10 mouse cellular contexts compared by ENCODE assay signal in the genomic region with DNA sequence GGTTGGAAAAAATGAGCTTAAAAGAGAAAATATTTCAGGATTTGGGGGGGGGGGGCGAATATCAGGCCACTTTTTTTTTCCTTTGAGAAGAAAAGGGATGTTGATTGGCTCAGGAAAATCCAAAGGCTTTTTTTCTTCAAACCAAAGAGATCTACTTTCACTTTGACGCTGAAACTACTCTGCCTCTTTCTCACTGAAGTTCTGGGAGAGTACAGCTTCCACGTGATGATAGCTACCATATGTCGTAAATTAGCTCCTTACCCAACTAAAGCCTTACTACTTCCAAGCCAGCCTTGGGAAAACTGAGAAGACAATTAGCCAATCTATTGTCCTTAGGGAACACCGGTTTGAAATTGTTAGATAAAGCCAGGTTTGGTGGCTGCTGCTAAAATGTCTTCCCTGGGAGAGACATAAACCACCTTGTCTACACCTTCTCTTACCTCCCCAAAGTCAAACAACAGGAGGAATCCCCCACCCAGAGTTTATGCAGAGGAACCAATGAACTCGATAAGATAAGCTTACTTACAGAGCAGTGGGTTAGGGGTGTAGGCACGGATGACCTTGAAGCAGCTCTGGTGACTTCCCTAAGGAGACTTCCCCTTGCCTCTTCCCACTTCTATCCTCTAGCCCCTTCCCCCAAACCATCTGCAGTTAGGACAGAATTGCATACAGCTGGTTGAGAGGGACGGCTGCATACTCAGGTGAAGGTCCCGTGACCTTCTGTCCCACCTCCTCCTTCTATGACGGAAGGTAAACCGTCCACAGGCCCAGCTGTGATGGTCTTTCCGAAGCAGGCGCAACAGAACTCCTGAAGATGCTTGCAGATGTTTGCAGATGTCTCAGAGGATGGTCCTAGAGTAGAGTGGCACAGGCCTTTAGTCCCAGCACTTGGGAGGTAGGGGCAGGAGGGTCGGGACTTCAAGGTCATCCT. TPM values are rescaled to one million over a fixed set of nuclear protein-coding genes. Genes with fewer than 3 reads are reported as not detected.
DNase-seq lines count a peak whose midpoint lies in the region; ATAC-seq and TF ChIP-seq lines count a peak whose summit lies in the region.
"Had no signal": no experiment of that assay in that cellular context is flagged by ENCODE, and none has a peak within 500 bp of the region (broad histone marks: within the 10 kb centered on the region; RNA-seq: fewer than 3 reads in every experiment).

No protein-coding gene starts in this region.

- peak overlapping the region; percentile 90 for H3K27ac ChIP-seq in forebrain, embryonic 10.5 days
- H3K27ac ChIP-seq in forebrain, postnatal 0 days (ENCODE audit: low read depth, low read length), result no peak overlapping the region
- no peak overlapping the region for H3K27ac ChIP-seq in neural tube, embryonic 13.5 days (replicated peaks)
- H3K27ac ChIP-seq in intestine, embryonic 14.5 days (ENCODE audit: low read depth), result peak overlapping the region; percentile 8; the same call in 1 of the 2 replicates

- DNase-seq in forebrain, embryonic 10.5 days (ENCODE audit: extremely low spot score, low spot score), result no peak
- DNase-seq in forebrain, postnatal 0 days, result no peak
- no peak for DNase-seq in neural tube, embryonic 10.5 days (ENCODE audit: extremely low spot score, low spot score)
- no peak for DNase-seq in intestine, embryonic 14.5 days (ENCODE audit: low spot score)
- DNase-seq in telencephalon, adult 2 months (ENCODE audit: low read depth, low spot score), result peak; percentile 64
- no peak for DNase-seq in MN1 (ENCODE audit: low spot score)
- DNase-seq in layer of hippocampus, adult 18-20 months (ENCODE audit: low spot score in 2 of 2), result no peak
- DNase-seq: thymus, adult 18-20 months had no signal

- no peaks in the 10 kb centered on the region for H3K9me3 ChIP-seq in forebrain, embryonic 10.5 days
- H3K9me3 ChIP-seq in forebrain, postnatal 0 days (ENCODE audit: low read length), result no peaks in the 10 kb centered on the region
- H3K9me3 ChIP-seq in neural tube, embryonic 13.5 days, result no peaks in the 10 kb centered on the region
- no peaks in the 10 kb centered on the region for H3K9me3 ChIP-seq in intestine, embryonic 14.5 days (ENCODE audit: control insufficient read depth, low read length)

- H3K4me1 ChIP-seq in forebrain, embryonic 10.5 days, result peaks cover 43% of the 10 kb centered on the region
- peaks cover 4% of the 10 kb centered on the region; the same call in 1 of the 2 replicates for H3K4me1 ChIP-seq in forebrain, postnatal 0 days (ENCODE audit: insufficient read depth)
- peaks cover 42% of the 10 kb centered on the region for H3K4me1 ChIP-seq in neural tube, embryonic 13.5 days (replicated peaks)
- H3K4me1 ChIP-seq in intestine, embryonic 14.5 days (replicated peaks; ENCODE audit: control insufficient read depth, insufficient read depth, low read length), result peaks cover 19% of the 10 kb centered on the region

- H3K9ac ChIP-seq in forebrain, postnatal 0 days, result no peak overlapping the region
- H3K9ac ChIP-seq in neural tube, embryonic 13.5 days, result no peak overlapping the region
- no peak overlapping the region for H3K9ac ChIP-seq in intestine, embryonic 14.5 days (ENCODE audit: low read length)

- 72% methylated on average over 14 of the region's 14 CpGs for WGBS in forebrain, embryonic 10.5 days
- WGBS in forebrain, postnatal 0 days, result 78% methylated on average over 14 of the region's 14 CpGs
- WGBS in neural tube, embryonic 13.5 days, result 75% methylated on average over 14 of the region's 14 CpGs
- 54% methylated on average over 14 of the region's 14 CpGs for WGBS in intestine, embryonic 14.5 days

- peaks cover 24% of the 10 kb centered on the region for H3K36me3 ChIP-seq in forebrain, embryonic 10.5 days (replicated peaks)
- no peaks in the 10 kb centered on the region for H3K36me3 ChIP-seq in forebrain, postnatal 0 days (ENCODE audit: insufficient read depth)
- no peaks in the 10 kb centered on the region for H3K36me3 ChIP-seq in neural tube, embryonic 13.5 days
- H3K36me3 ChIP-seq in intestine, embryonic 14.5 days (ENCODE audit: control insufficient read depth, insufficient read depth, low read length), result peaks cover 11% of the 10 kb centered on the region; the same call in 1 of the 2 replicates

- no peak for ATAC-seq in forebrain, postnatal 0 days
- no peak for ATAC-seq in neural tube, embryonic 13.5 days (ENCODE audit: low read depth)
- ATAC-seq in intestine, embryonic 14.5 days (replicated peaks; ENCODE audit: low FRiP score, low TSS enrichment, low read depth), result no peak

- TF ChIP-seq CTCF in forebrain, postnatal 0 days (IDR thresholded peaks at IDR 0.05; ENCODE audit: low read depth), result no peak

- no peaks in the 10 kb centered on the region for H3K27me3 ChIP-seq in forebrain, embryonic 10.5 days (ENCODE audit: poor library complexity, severe bottlenecking)
- H3K27me3 ChIP-seq in forebrain, postnatal 0 days (ENCODE audit: insufficient read depth, low read length), result no peaks in the 10 kb centered on the region
- H3K27me3 ChIP-seq in neural tube, embryonic 13.5 days, result no peaks in the 10 kb centered on the region
- no peaks in the 10 kb centered on the region for H3K27me3 ChIP-seq in intestine, embryonic 14.5 days (replicated peaks; ENCODE audit: control insufficient read depth, insufficient read depth, low read length)

- H3K4me2 ChIP-seq in forebrain, postnatal 0 days (ENCODE audit: low read depth), result no peak overlapping the region
- peak overlapping the region; percentile 66 for H3K4me2 ChIP-seq in neural tube, embryonic 13.5 days
- H3K4me2 ChIP-seq in intestine, embryonic 14.5 days (ENCODE audit: low read length), result peak overlapping the region; percentile 81

- peak overlapping the region; percentile 69 for H3K4me3 ChIP-seq in forebrain, embryonic 10.5 days
- no peak overlapping the region for H3K4me3 ChIP-seq in forebrain, postnatal 0 days (ENCODE audit: low read depth, low read length)
- H3K4me3 ChIP-seq in neural tube, embryonic 13.5 days, result no peak overlapping the region
- H3K4me3 ChIP-seq in intestine, embryonic 14.5 days (ENCODE audit: low read depth, low read length), result no peak overlapping the region

RNA-seq across cellular contexts. Expression of a gene that starts 1.4 kb away (rescaled TPM):
- polyA plus RNA-seq in forebrain, embryonic 10.5 days (2016; fragmentation: Nextera tagmentation; extraction: Ambion mirVana), result 115 and 117 TPM in 2 replicates
- total RNA-seq in forebrain, postnatal 0 days (2014; rRNA removed), result 9.5 and 10.5 TPM in 2 replicates
- 6.5 and 7.0 TPM in 2 replicates for polyA plus RNA-seq in forebrain, postnatal 0 days (2015; fragmentation: Nextera tagmentation; extraction: Ambion mirVana)
- 10.9 and 11.9 TPM in 2 replicates for polyA plus RNA-seq in neural tube, embryonic 13.5 days (2015; fragmentation: Nextera tagmentation; extraction: Ambion mirVana)
- 35.1 and 41.4 TPM in 2 replicates for polyA plus RNA-seq in intestine, embryonic 14.5 days (2014; fragmentation: Nextera tagmentation; extraction: Ambion mirVana)
- 10 to 100 TPM; 23.2 to 25.0 TPM for total RNA-seq in layer of hippocampus, adult 18-20 months (2021)
- total RNA-seq: liver, adult 2 months had no signal

RNA-seq across cellular contexts. Expression of a gene that starts 17.5 kb away (rescaled TPM):
- polyA plus RNA-seq in forebrain, embryonic 10.5 days (2016; fragmentation: Nextera tagmentation; extraction: Ambion mirVana), result not detected in 2 replicates
- not detected in 2 replicates for total RNA-seq in forebrain, postnatal 0 days (2014; rRNA removed)
- polyA plus RNA-seq in forebrain, postnatal 0 days (2015; fragmentation: Nextera tagmentation; extraction: Ambion mirVana), result not detected in 2 replicates
- not detected in 2 replicates for polyA plus RNA-seq in neural tube, embryonic 13.5 days (2015; fragmentation: Nextera tagmentation; extraction: Ambion mirVana)
- polyA plus RNA-seq in intestine, embryonic 14.5 days (2014; fragmentation: Nextera tagmentation; extraction: Ambion mirVana), result not detected in 2 replicates
- under 1 TPM; 0.86 to 0.99 TPM for total RNA-seq in layer of hippocampus, adult 18-20 months (2021)
- total RNA-seq: liver, adult 2 months had no signal
- polyA plus RNA-seq: liver, adult 2 months had no signal

RNA-seq across cellular contexts. Expression of a gene that starts 33.1 kb away (rescaled TPM):
- 32.1 and 35.1 TPM in 2 replicates for polyA plus RNA-seq in forebrain, embryonic 10.5 days (2016; fragmentation: Nextera tagmentation; extraction: Ambion mirVana)
- 39.0 and 51.4 TPM in 2 replicates for total RNA-seq in forebrain, postnatal 0 days (2014; rRNA removed)
- 14.4 and 24.5 TPM in 2 replicates for polyA plus RNA-seq in forebrain, postnatal 0 days (2015; fragmentation: Nextera tagmentation; extraction: Ambion mirVana)
- 37.6 and 44.1 TPM in 2 replicates for polyA plus RNA-seq in neural tube, embryonic 13.5 days (2015; fragmentation: Nextera tagmentation; extraction: Ambion mirVana)
- polyA plus RNA-seq in intestine, embryonic 14.5 days (2014; fragmentation: Nextera tagmentation; extraction: Ambion mirVana), result 7.8 and 7.9 TPM in 2 replicates
- 100 to 1,000 TPM; 172 to 173 TPM for total RNA-seq in layer of hippocampus, adult 18-20 months (2021)

Comparison
In these comparisons a context has a peak if more than half of its experiments do, and no peak if none do; other contexts are left out.
1. H3K27ac ChIP-seq: peak in forebrain, embryonic 10.5 days (single experiment) and intestine, embryonic 14.5 days (single experiment); none in forebrain, postnatal 0 days (single experiment) and neural tube, embryonic 13.5 days (single experiment).